Mouse (Mus musculus) thymus, postnatal 4 days (tissue): ENCODE results near the gene Psmc6.
A peak's percentile ranks its signal among the peaks of the same experiment; 100 is the strongest.

Source experiments
- DNase-seq: peaks from one replicate; pipeline ENCODE4 v3.0.0; 2021

The Psmc6 gene

GRCm38 (mm10) chr14:45350931-45351859 lies 21.6 kb downstream of the Psmc6 start, which contains the start of gene Styx:
Styx (plus strand) TSS chr14:45351093.
- DNase-seq, result peak; percentile 98

- no peak for DNase-seq
These were observed 34.9 kb downstream of the Psmc6 start for GRCm38 (mm10) chr14:45364211-45365195.

GRCm38 (mm10) chr14:45365196-45365587 lies 35.6 kb downstream of the Psmc6 start:
- no peak for DNase-seq

GRCm38 (mm10) chr14:45378771-45379170 lies 49.2 kb downstream of the Psmc6 start:
- no peak for DNase-seq

GRCm38 (mm10) chr14:45380756-45381155 lies 51.2 kb downstream of the Psmc6 start:
- no peak for DNase-seq

GRCm38 (mm10) chr14:45382912-45383311 lies 53.3 kb downstream of the Psmc6 start:
- peak; percentile 21 for DNase-seq

GRCm38 (mm10) chr14:45385596-45385995 lies 56.0 kb downstream of the Psmc6 start:
- no peak for DNase-seq

GRCm38 (mm10) chr14:45387480-45387879 lies 57.9 kb downstream of the Psmc6 start:
- DNase-seq, result no peak

GRCm38 (mm10) chr14:45388345-45389181 lies 59.0 kb downstream of the Psmc6 start:
- peak; percentile 86 for DNase-seq

- peak; percentile 13 for DNase-seq
These were observed 59.6 kb downstream of the Psmc6 start for GRCm38 (mm10) chr14:45389194-45389593.
